Mouse (Mus musculus): ENCODE measurements at regions not wholly inside any gene's neighbourhood (a gene's known extent, or its start where the extent isn't known, plus 50 kb on each side); places are given as distances from the start of the nearest gene placed in this dataset.

- no peak for TF ChIP-seq CTCF (conservative IDR thresholded peaks at IDR 0.05; ENCODE audit: low read length)
- TF ChIP-seq NANOG (IDR thresholded peaks at IDR 0.05; ENCODE audit: borderline replicate concordance, low read length): no peak
Observed at GRCm38 (mm10) chr12:10654466-10655184, 264.1 kb downstream of the Rdh14 start.

Measured in E14TG2a.4 (cell line).